Mouse (Mus musculus) lung, postnatal 0 days (tissue): Measurements from ENCODE around the gene Fam114a2. TPM values are rescaled to one million over a fixed set of nuclear protein-coding genes. Genes with fewer than 3 reads are reported as not detected.

Experiments
- ATAC-seq: fragments of 200-750 bp; cut with Nextera tagmentation; 2 replicates; pipeline ENCODE4 v1.8.0; 2017; ENCODE audit warnings: moderate library complexity
- DNase-seq: peaks from one replicate; pipeline ENCODE4 v3.0.0-alpha.2; 2016; ENCODE audit warnings: low spot score
- H3K27ac ChIP-seq: fragments of 300-500 bp; sonication (generic); 2 replicates; pipeline ENCODE4 v1.5.1; 2014; ENCODE audit warnings: antibody characterized with exemption, mild to moderate bottlenecking, low read length, mixed read lengths
- H3K27me3 ChIP-seq: fragments of 300-500 bp; sonication (generic); replicated peaks from 2 replicates; pipeline ENCODE4 v1.6.1; 2014; ENCODE audit warnings: low read length, mixed read lengths; ENCODE audit not compliant: insufficient read depth
- H3K36me3 ChIP-seq: fragments of 300-500 bp; sonication (generic); 2 replicates; pipeline ENCODE4 v1.6.1; 2014; ENCODE audit warnings: low read length, mixed read lengths; ENCODE audit not compliant: insufficient read depth
- H3K4me1 ChIP-seq: fragments of 300-500 bp; sonication (generic); 2 replicates; pipeline ENCODE4 v1.6.1; 2014; ENCODE audit warnings: antibody characterized with exemption, low read depth, low read length, mixed read lengths; ENCODE audit not compliant: insufficient read depth
- H3K4me2 ChIP-seq: fragments of 300-500 bp; sonication (generic); replicated peaks from 2 replicates; pipeline ENCODE4 v1.6.1; 2014; ENCODE audit warnings: low read depth, mild to moderate bottlenecking, low read length, moderate library complexity, mixed read lengths
- H3K4me3 ChIP-seq: fragments of 300-500 bp; sonication (generic); 2 replicates; pipeline ENCODE4 v1.5.1; 2014; ENCODE audit warnings: low read depth, low read length
- H3K9ac ChIP-seq: fragments of 300-500 bp; sonication (generic); replicated peaks from 2 replicates; pipeline ENCODE4 v1.6.1; 2014; ENCODE audit warnings: low read depth, mild to moderate bottlenecking
- H3K9me3 ChIP-seq: fragments of 300-500 bp; sonication (generic); 2 replicates; pipeline ENCODE4 v1.6.1; 2016; ENCODE audit warnings: low read length, mixed read lengths
- CTCF ChIP-seq: IDR thresholded peaks from 2 replicates; pipeline ENCODE4 v1.5.1; 2016; ENCODE audit warnings: antibody characterized with exemption, mild to moderate bottlenecking
- EP300 ChIP-seq: IDR thresholded peaks from 2 replicates; pipeline ENCODE4 v1.6.1; 2016; ENCODE audit warnings: antibody characterized with exemption, mild to moderate bottlenecking, control low read depth
- WGBS: fragments of 180-500 bp; shearing (Covaris S2); extraction: QIAGEN DNeasy Blood & Tissue Kit; methylation state at CpG from one replicate; pipeline ENCODE4 v1.1.7; 2014; 5-methylcytosine and 5-hydroxymethylcytosine counted together
- polyA plus RNA-seq: library from polyadenylated mRNA; unstranded; fragments of >200 nt; fragmentation: Nextera tagmentation; extraction: Ambion mirVana; gene quantifications from 2 replicates; pipeline ENCODE4 v1.2.1, GENCODE M21; 2015

Fam114a2 gene
- polyA plus RNA-seq, 1 experiment from 2014 or later: 62.7 TPM

GRCm38 (mm10) chr11:57551016-57551415 is 32.6 kb upstream of the Fam114a2 start:
- DNase-seq: no peak
- H3K27me3 ChIP-seq: no peaks in the 10 kb centered on the region
- no peaks in the 10 kb centered on the region for H3K4me1 ChIP-seq
- TF ChIP-seq EP300: no peak
- no peak for TF ChIP-seq CTCF
- ATAC-seq: no peak
- H3K4me3 ChIP-seq: no peak overlapping the region
- H3K36me3 ChIP-seq: no peaks in the 10 kb centered on the region
- no peak overlapping the region for H3K9ac ChIP-seq
- no peaks in the 10 kb centered on the region for H3K9me3 ChIP-seq
- WGBS: 78% methylated on average over 8 of the region's 8 CpGs
- no peak overlapping the region for H3K27ac ChIP-seq
- H3K4me2 ChIP-seq: no peak overlapping the region

- 93% methylated on average over 2 of the region's 2 CpGs for WGBS
- H3K9me3 ChIP-seq: no peaks in the 10 kb centered on the region
- no peak overlapping the region for H3K9ac ChIP-seq
- no peak overlapping the region for H3K4me2 ChIP-seq
- TF ChIP-seq EP300 (no peak), CTCF (peak; percentile 51)
- H3K36me3 ChIP-seq: no peaks in the 10 kb centered on the region
- no peak for ATAC-seq
- no peak overlapping the region for H3K4me3 ChIP-seq
- no peak for DNase-seq
- H3K27me3 ChIP-seq: no peaks in the 10 kb centered on the region
- no peaks in the 10 kb centered on the region for H3K4me1 ChIP-seq
- H3K27ac ChIP-seq: no peak overlapping the region
These were observed 31.8 kb upstream of the Fam114a2 start for GRCm38 (mm10) chr11:57550230-57550629.

GRCm38 (mm10) chr11:57548618-57549550 is 30.5 kb upstream of the Fam114a2 start:
- ATAC-seq (peak; percentile 75), DNase-seq (peak; percentile 81)
- 30% methylated on average over 18 of the region's 18 CpGs for WGBS
- Histone ChIP-seq H3K27me3 (no peaks in the 10 kb centered on the region), H3K4me1 (no peaks in the 10 kb centered on the region), H3K36me3 (no peaks in the 10 kb centered on the region), H3K27ac (no peak overlapping the region), H3K4me3 (no peak overlapping the region), H3K9ac (no peak overlapping the region), H3K4me2 (0 out of 2 replicates have a peak overlapping the region, but pooled peaks have one; percentile 22), H3K9me3 (no peaks in the 10 kb centered on the region)
- peak; percentile 99 for TF ChIP-seq CTCF
- peak; percentile 35; the same call in 1 of the 2 replicates for TF ChIP-seq EP300

DNA sequence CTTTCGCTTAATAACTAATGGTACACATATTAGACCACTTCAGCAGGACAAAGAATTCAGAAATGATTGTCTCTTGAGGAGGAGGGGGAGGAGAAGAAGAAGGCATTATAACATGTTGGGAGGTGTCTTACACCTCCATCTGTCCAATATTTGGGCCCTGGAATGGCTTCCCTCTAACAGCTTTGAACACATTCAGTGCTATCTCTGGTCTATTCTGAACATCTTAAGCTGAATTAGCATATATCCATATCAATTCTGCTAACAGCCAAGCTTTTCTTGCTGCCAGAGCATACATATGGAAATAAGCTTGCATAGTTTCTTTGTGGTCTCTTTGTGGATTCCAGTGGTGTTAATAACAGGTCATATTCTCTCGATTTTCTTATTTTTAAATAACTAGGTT is 22.3 kb upstream of the Fam114a2 start:
- DNase-seq: no peak
- Histone ChIP-seq H3K9me3 (no peaks in the 10 kb centered on the region), H3K9ac (no peak overlapping the region), H3K27ac (no peak overlapping the region), H3K36me3 (no peaks in the 10 kb centered on the region), H3K4me3 (no peak overlapping the region), H3K4me1 (no peaks in the 10 kb centered on the region), H3K4me2 (no peak overlapping the region), H3K27me3 (no peaks in the 10 kb centered on the region)
- TF ChIP-seq EP300 (no peak), CTCF (no peak)
- no peak for ATAC-seq
- 85% methylated on average over 2 of the region's 2 CpGs for WGBS

GRCm38 (mm10) chr11:57539841-57540418 is 21.5 kb upstream of the Fam114a2 start:
- TF ChIP-seq EP300 (no peak), CTCF (no peak)
- H3K4me1 ChIP-seq: no peaks in the 10 kb centered on the region
- DNase-seq: no peak
- no peak overlapping the region for H3K27ac ChIP-seq
- ATAC-seq: no peak
- H3K4me2 ChIP-seq: no peak overlapping the region
- 72% methylated on average over 5 of the region's 5 CpGs for WGBS
- no peaks in the 10 kb centered on the region for H3K27me3 ChIP-seq
- H3K4me3 ChIP-seq: no peak overlapping the region
- H3K9ac ChIP-seq: no peak overlapping the region
- H3K9me3 ChIP-seq: no peaks in the 10 kb centered on the region
- no peaks in the 10 kb centered on the region for H3K36me3 ChIP-seq

DNA sequence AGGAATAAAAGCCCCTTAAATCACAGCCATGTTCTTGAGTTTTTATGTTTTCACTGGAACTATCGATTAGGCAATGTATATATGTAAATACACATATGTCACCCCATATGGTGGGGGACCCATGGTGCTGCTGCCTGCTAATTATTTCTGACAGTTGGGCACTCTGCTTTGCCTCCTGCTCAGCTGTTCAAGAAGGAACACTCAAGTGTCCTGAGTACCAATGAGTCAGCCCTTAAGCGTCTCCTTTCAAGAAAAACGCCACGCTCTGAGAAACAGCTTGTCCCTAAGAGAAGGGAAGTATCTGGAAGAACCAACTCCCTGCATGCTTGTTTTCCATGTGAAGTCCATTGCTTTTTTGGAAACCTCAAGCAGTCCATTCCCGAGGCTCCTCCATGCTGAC is 17.5 kb upstream of the Fam114a2 start:
- no peaks in the 10 kb centered on the region for H3K9me3 ChIP-seq
- no peaks in the 10 kb centered on the region for H3K27me3 ChIP-seq
- peak; percentile 79 for DNase-seq
- H3K4me3 ChIP-seq: no peak overlapping the region
- 57% methylated on average over 5 of the region's 5 CpGs for WGBS
- no peaks in the 10 kb centered on the region for H3K4me1 ChIP-seq
- TF ChIP-seq CTCF (no peak), EP300 (peak; percentile 83)
- peak; percentile 81 for ATAC-seq
- no peaks in the 10 kb centered on the region for H3K36me3 ChIP-seq
- no peak overlapping the region for H3K9ac ChIP-seq
- H3K27ac ChIP-seq: peak overlapping the region; percentile 26; the same call in 1 of the 2 replicates
- no peak overlapping the region for H3K4me2 ChIP-seq
